Mouse (Mus musculus) myocyte (in vitro differentiated cells): ENCODE results near the gene Ppfia1. TPM values are rescaled to one million over a fixed set of nuclear protein-coding genes. Genes with fewer than 3 reads are reported as not detected.

Experiments used
- H3K27me3 ChIP-seq: one replicate; pipeline ENCODE4 v1.6.1; 2011; ENCODE audit not compliant: control insufficient read depth, insufficient read depth, insufficient read length
- H3K36me3 ChIP-seq: one replicate; pipeline ENCODE4 v1.6.1; 2011; ENCODE audit not compliant: control insufficient read depth, insufficient read depth
- H3K4me2 ChIP-seq: one replicate; pipeline ENCODE4 v1.6.1; 2011; ENCODE audit warnings: low read depth, control low read depth
- H3K4me3 ChIP-seq: one replicate; pipeline ENCODE4 v1.5.1; 2011; ENCODE audit warnings: mild to moderate bottlenecking, control low read depth, moderate library complexity
- H3K79me2 ChIP-seq: one replicate; pipeline ENCODE4 v1.6.1; 2011; ENCODE audit not compliant: control insufficient read depth, insufficient read depth
- H3ac ChIP-seq: one replicate; pipeline ENCODE4 v1.6.1; 2011; ENCODE audit not compliant: control insufficient read depth, insufficient read length
- CEBPB ChIP-seq: IDR thresholded peaks from 2 replicates; pipeline ENCODE4 v1.6.1; 2011; ENCODE audit warnings: mild to moderate bottlenecking, moderate library complexity; ENCODE audit not compliant: poor library complexity, insufficient read depth, severe bottlenecking
- E2F4 ChIP-seq: IDR thresholded peaks from one replicate; pipeline ENCODE4 v1.6.1; 2011; ENCODE audit warnings: mild to moderate bottlenecking, control low read depth, moderate library complexity; ENCODE audit not compliant: insufficient read depth
- MAX ChIP-seq: IDR thresholded peaks from one replicate; pipeline ENCODE4 v1.6.1; 2011; ENCODE audit warnings: low read depth, mild to moderate bottlenecking, control low read depth
- MYOD1 ChIP-seq, 3 experiments: IDR thresholded peaks; one replicate each; pipeline ENCODE4 v1.6.1; 2011; ENCODE audit warnings: control low read depth in 2 of 3, low read depth in 2 of 3, mild to moderate bottlenecking in 2 of 3, moderate library complexity in 1 of 3; ENCODE audit not compliant: insufficient read length in 2 of 3, control insufficient read depth in 1 of 3
- MYOG ChIP-seq, 3 experiments: IDR thresholded peaks; one replicate each; pipeline ENCODE4 v1.6.1; 2011; ENCODE audit warnings: control low read depth in 2 of 3, low read depth in 2 of 3, mild to moderate bottlenecking in 2 of 3; ENCODE audit not compliant: insufficient read length in 2 of 3, control insufficient read depth in 1 of 3, insufficient read depth in 1 of 3
- POLR2A ChIP-seq: IDR thresholded peaks from one replicate; pipeline ENCODE4 v1.6.1; 2011; ENCODE audit warnings: low read depth, mild to moderate bottlenecking, control low read depth, moderate library complexity; ENCODE audit not compliant: insufficient read length
- POLR2AphosphoS2 ChIP-seq: IDR thresholded peaks from one replicate; pipeline ENCODE4 v1.6.1; 2011; ENCODE audit warnings: low read depth, control low read depth; ENCODE audit not compliant: insufficient read length
- REST ChIP-seq: IDR thresholded peaks from one replicate; pipeline ENCODE4 v1.6.1; 2011; ENCODE audit warnings: mild to moderate bottlenecking, control low read depth, moderate library complexity; ENCODE audit not compliant: insufficient read depth, insufficient read length
- SRF ChIP-seq: IDR thresholded peaks from one replicate; pipeline ENCODE4 v1.6.1; 2011; ENCODE audit warnings: low read depth; ENCODE audit not compliant: control insufficient read depth, insufficient read length
- TCF12 ChIP-seq: IDR thresholded peaks from one replicate; pipeline ENCODE4 v1.6.1; 2011; ENCODE audit warnings: mild to moderate bottlenecking, control low read depth; ENCODE audit not compliant: poor library complexity, insufficient read depth, severe bottlenecking
- TCF3 ChIP-seq: IDR thresholded peaks from one replicate; pipeline ENCODE4 v1.6.1; 2011; ENCODE audit warnings: low read depth, control low read depth; ENCODE audit not compliant: insufficient read length
- USF1 ChIP-seq: IDR thresholded peaks from one replicate; pipeline ENCODE4 v1.6.1; 2011; ENCODE audit warnings: low read depth, mild to moderate bottlenecking, control low read depth, moderate library complexity
- polyA plus RNA-seq: library from polyadenylated mRNA; unstranded; fragments of >200 nt; fragmentation: generic; extraction: Trizol; gene quantifications from one replicate; pipeline ENCODE4 v1.2.1, GENCODE M21; 2012; ENCODE audit warnings: missing spikeins

The Ppfia1 gene
- polyA plus RNA-seq, 1 experiment: 17.8 TPM

DNA sequence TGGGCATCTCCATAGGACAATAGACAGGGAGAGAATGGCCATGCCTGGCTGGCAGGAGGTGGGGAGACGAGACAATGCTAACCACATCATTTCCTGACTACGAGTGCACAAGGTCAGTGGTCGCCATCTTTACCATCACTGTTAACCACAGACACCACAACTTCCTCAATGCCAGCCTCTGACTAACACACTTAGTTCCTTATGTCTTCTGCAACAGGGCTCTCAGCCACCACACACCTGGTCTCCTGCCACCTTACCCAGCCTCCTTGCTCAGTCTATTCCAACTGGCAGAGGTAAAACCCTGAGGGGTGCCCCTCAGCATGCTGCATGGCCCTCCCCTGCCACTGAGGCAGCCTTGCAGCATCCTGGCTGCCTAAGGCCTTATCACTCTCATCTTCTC lies 106.4 kb downstream of the Ppfia1 start:
- H3K27me3 ChIP-seq: no peaks in the 10 kb centered on the region
- no peak overlapping the region for H3ac ChIP-seq
- no peak overlapping the region for H3K4me3 ChIP-seq
- H3K4me2 ChIP-seq: peak overlapping the region; percentile 8
- H3K79me2 ChIP-seq: no peaks in the 10 kb centered on the region
- peaks cover 32% of the 10 kb centered on the region for H3K36me3 ChIP-seq
- TF ChIP-seq MYOD1 (IDR thresholded peaks at IDR 0.05; ENCODE audit: control insufficient read depth in 1 of 3, insufficient read length in 2 of 3, low read depth in 2 of 3): peak in 2 of 3 experiments; percentile 13 to 27
- TF ChIP-seq USF1: no peak

DNA sequence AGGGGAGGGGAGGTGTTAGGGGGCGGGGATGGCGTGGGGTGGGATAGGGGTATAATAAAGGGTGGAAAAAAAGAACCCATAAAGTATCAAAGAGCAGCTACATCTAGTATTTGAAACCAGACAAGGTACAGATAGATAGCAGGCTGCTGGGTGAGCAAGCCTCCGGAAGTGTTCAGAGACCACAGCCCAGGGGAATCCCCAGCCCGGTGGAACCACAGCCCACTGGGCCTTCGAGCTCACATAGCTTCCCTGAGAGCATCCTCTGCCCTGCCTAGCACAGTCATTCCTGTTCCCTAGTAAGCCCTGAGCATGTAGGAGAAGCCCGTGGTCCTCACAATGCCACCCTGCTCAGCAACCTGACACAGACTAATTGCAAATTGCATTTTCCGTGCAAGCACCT lies 108.7 kb downstream of the Ppfia1 start:
- H3K79me2 ChIP-seq: no peaks in the 10 kb centered on the region
- no peak overlapping the region for H3K4me3 ChIP-seq
- no peak for TF ChIP-seq SRF
- TF ChIP-seq POLR2AphosphoS2: no peak
- no peak for TF ChIP-seq TCF12
- no peak for TF ChIP-seq E2F4
- TF ChIP-seq REST: no peak
- TF ChIP-seq POLR2A: no peak
- TF ChIP-seq MYOD1 (IDR thresholded peaks at IDR 0.05; ENCODE audit: control insufficient read depth in 1 of 3, insufficient read length in 2 of 3, low read depth in 2 of 3): no peak
- no peak for TF ChIP-seq TCF3
- TF ChIP-seq CEBPB: no peak
- no peak for TF ChIP-seq MYOG (IDR thresholded peaks at IDR 0.05; ENCODE audit: control insufficient read depth in 1 of 3, insufficient read depth in 1 of 3, insufficient read length in 2 of 3, low read depth in 2 of 3)
- TF ChIP-seq USF1: no peak
- TF ChIP-seq MAX: no peak
- no peaks in the 10 kb centered on the region for H3K27me3 ChIP-seq
- H3K36me3 ChIP-seq: peaks cover 38% of the 10 kb centered on the region
- no peak overlapping the region for H3ac ChIP-seq
- no peak overlapping the region for H3K4me2 ChIP-seq

DNA sequence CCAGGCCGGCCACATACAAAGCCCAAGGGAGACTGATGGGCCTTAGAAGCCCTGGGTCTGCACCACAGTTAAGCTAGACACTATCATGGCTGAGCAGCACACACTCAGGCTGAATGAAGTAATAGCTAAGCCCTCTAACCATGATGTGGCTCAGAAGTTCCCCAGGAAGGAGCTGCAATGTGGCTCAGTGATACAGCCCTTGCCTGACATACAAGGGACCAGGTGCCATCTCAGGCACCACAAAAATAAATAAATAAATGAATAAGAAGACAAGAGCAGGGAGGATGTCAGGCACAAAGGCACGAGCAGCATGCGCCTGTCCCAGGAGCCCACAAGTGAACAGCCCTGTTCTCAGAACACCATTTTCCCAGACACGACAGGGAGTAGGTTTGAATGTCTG lies 111.6 kb downstream of the Ppfia1 start:
- Histone ChIP-seq H3K27me3 (no peaks in the 10 kb centered on the region), H3K4me3 (no peak overlapping the region), H3ac (no peak overlapping the region), H3K36me3 (peaks cover 38% of the 10 kb centered on the region), H3K79me2 (no peaks in the 10 kb centered on the region), H3K4me2 (peak overlapping the region; percentile 50)
- TF ChIP-seq MAX (no peak), POLR2A (no peak), E2F4 (no peak), TCF3 (no peak), SRF (no peak), MYOD1 (IDR thresholded peaks at IDR 0.05; ENCODE audit: control insufficient read depth in 1 of 3, insufficient read length in 2 of 3, low read depth in 2 of 3) (no peak), POLR2AphosphoS2 (no peak), REST (no peak), CEBPB (no peak), TCF12 (no peak)

DNA sequence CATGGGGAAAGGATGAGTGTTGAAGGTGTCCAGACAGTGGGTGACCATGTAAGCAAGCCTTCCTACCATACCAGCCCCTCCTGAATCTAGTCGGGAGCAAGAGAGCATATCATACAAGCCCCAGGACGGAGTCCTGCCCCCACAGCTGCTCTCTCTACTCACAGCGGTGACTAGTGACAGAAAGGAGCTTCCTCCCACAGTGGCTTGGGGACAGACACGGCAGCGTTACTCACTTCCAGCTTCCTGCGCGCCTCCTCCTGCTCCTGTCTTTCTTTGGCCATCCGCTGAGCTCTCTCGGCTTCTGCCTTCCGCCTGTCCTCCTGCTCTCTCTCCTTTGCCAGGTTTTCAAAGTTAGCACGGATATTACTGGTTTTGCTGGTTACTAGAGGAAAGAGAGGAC lies 112.1 kb downstream of the Ppfia1 start:
- H3K79me2 ChIP-seq: no peaks in the 10 kb centered on the region
- H3K4me3 ChIP-seq: no peak overlapping the region
- H3ac ChIP-seq: no peak overlapping the region
- H3K4me2 ChIP-seq: peak overlapping the region; percentile 50
- H3K27me3 ChIP-seq: no peaks in the 10 kb centered on the region
- TF ChIP-seq POLR2A (no peak), MYOG (IDR thresholded peaks at IDR 0.05; ENCODE audit: control insufficient read depth in 1 of 3, insufficient read depth in 1 of 3, insufficient read length in 2 of 3, low read depth in 2 of 3) (peak in 1 of 3 experiments; percentile 30), MYOD1 (IDR thresholded peaks at IDR 0.05; ENCODE audit: control insufficient read depth in 1 of 3, insufficient read length in 2 of 3, low read depth in 2 of 3) (peak in 2 of 3 experiments; percentile 67 to 92), POLR2AphosphoS2 (no peak)
- H3K36me3 ChIP-seq: peaks cover 38% of the 10 kb centered on the region

DNA sequence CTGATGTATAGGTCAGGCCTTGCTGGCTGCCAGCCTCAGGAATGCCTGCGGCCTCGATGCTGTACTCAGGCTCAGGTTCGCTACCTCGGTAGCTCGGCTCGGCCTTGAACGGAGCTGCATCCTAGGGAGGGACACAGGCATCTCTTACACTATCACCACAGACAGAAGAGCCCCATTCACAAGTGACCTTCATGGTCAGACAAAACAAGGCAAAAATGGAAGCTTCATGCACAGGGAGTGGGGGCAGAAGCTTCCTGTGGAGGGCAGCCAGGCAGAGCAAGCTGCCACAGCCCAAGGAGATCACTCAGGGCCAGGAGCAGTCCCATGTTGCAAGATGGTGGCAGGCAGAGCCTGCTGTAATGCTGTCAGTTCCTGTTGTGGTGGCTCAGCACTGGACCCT lies 114.7 kb downstream of the Ppfia1 start:
- no peak for TF ChIP-seq TCF3
- no peak for TF ChIP-seq POLR2AphosphoS2
- TF ChIP-seq MYOD1 (IDR thresholded peaks at IDR 0.05; ENCODE audit: control insufficient read depth in 1 of 3, insufficient read length in 2 of 3, low read depth in 2 of 3): no peak
- no peak for TF ChIP-seq MAX
- no peak for TF ChIP-seq E2F4
- TF ChIP-seq REST: no peak
- TF ChIP-seq USF1: no peak
- TF ChIP-seq POLR2A: no peak
- no peak for TF ChIP-seq CEBPB
- H3K27me3 ChIP-seq: no peaks in the 10 kb centered on the region
- H3K4me2 ChIP-seq: no peak overlapping the region
- no peak overlapping the region for H3ac ChIP-seq
- no peaks in the 10 kb centered on the region for H3K79me2 ChIP-seq
- peaks cover 21% of the 10 kb centered on the region for H3K36me3 ChIP-seq
- no peak overlapping the region for H3K4me3 ChIP-seq
